Mouse (Mus musculus): ENCODE measurements at regions not wholly inside any gene's neighbourhood (a gene's known extent, or its start where the extent isn't known, plus 50 kb on each side); places are given as distances from the start of the nearest gene placed in this dataset.

DNA sequence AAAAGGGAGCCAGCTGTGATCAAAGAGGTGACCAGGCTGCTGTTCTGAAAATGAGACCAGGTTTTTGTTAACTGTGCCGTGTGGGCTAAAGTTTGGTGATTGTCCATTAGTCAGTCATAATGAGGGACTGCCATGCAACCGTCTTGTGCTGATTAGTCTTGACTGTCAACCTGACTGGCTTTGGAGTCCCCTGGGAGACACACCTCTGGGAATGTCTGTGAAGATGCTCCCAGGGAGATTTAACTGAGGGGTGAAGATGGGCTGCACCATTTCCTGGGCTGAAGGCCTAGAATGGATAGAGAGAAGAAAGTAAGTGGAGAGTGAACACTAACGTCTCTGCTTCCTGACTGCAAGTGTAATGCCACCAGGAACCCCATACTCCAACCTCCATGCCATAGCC lies 233.1 kb upstream of the Cdh13 start:
- no peak for TF ChIP-seq CTCF (IDR thresholded peaks at IDR 0.05)
- TF ChIP-seq POLR2A (IDR thresholded peaks at IDR 0.05; ENCODE audit: insufficient read depth, low read depth, low read length): no peak

Data from heart, adult 2 months (tissue).